Mouse (Mus musculus) megakaryocyte, embryonic 14.5 days (primary cell): ENCODE measurements at regions not wholly inside any gene's neighbourhood (a gene's known extent, or its start where the extent isn't known, plus 50 kb on each side); places are given as distances from the start of the nearest gene placed in this dataset.

ENCODE experiments used
- FLI1 ChIP-seq: IDR thresholded peaks from 2 replicates; pipeline ENCODE4 v1.6.1; 2012; ENCODE audit warnings: low read length, inconsistent platforms, mixed read lengths
- GATA1 ChIP-seq: IDR thresholded peaks from 3 replicates; pipeline ENCODE4 v1.6.1; 2012; ENCODE audit warnings: mixed read lengths, low read length, inconsistent platforms, borderline replicate concordance

DNA sequence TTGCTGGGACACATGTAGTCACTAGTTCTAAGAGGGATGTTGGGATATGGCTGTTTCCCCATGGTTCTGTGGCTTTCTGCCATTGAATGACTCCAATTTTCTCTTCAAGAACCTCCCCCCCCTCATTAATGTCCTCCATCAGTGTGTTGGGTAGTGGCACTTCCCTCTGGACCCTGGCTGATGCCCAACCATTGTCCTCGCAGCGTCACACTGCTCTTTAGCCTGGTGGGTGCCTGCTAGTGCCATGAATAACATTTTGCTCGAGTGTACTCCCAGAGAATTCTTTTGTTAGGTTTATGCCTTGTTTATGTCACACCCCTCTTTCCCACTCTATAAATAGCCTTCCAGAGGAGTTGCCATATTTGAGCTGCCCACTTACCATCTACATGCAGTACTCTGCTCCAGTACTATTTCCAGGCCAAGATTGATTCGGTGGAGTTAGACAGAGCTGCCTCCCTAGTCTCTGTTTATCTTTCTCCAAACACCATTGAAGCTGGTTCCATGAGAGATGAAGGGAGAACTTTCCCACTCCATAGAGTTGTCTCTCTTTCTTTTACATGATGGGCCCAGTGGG, 135.7 kb downstream of the Ttc32 start:
- no peak for TF ChIP-seq GATA1
- no peak for TF ChIP-seq FLI1
